Mouse (Mus musculus) hindbrain, embryonic 10.5 days (tissue): Measurements from ENCODE around the gene Zfp82. TPM values are rescaled to one million over a fixed set of nuclear protein-coding genes. Genes with fewer than 3 reads are reported as not detected.

Source experiments
- DNase-seq: peaks from one replicate; pipeline ENCODE4 v3.0.0-alpha.2; 2017; ENCODE audit warnings: low spot score
- H3K27ac ChIP-seq: fragments of 300-500 bp; sonication (generic); 2 replicates; pipeline ENCODE4 v1.5.1; 2016; ENCODE audit warnings: mild to moderate bottlenecking, moderate library complexity
- H3K27me3 ChIP-seq: fragments of 300-500 bp; sonication (generic); 2 replicates; pipeline ENCODE4 v1.6.1; 2016; ENCODE audit warnings: mild to moderate bottlenecking; ENCODE audit not compliant: poor library complexity, insufficient read depth, severe bottlenecking
- H3K36me3 ChIP-seq: fragments of 300-500 bp; sonication (generic); 2 replicates; pipeline ENCODE4 v1.6.1; 2016; ENCODE audit warnings: mild to moderate bottlenecking, moderate library complexity
- H3K4me1 ChIP-seq: fragments of 300-500 bp; sonication (generic); replicated peaks from 2 replicates; pipeline ENCODE4 v1.6.1; 2016; ENCODE audit warnings: mild to moderate bottlenecking
- H3K4me3 ChIP-seq: fragments of 300-500 bp; sonication (generic); 2 replicates; pipeline ENCODE4 v1.5.1; 2016; ENCODE audit warnings: mild to moderate bottlenecking, moderate library complexity
- H3K9me3 ChIP-seq: fragments of 300-500 bp; sonication (generic); 2 replicates; pipeline ENCODE4 v1.6.1; 2016; ENCODE audit warnings: mild to moderate bottlenecking, moderate library complexity
- WGBS: fragments of 180-500 bp; shearing (Covaris S2); methylation state at CpG from one replicate; pipeline ENCODE4 v1.1.7; 2016; 5-methylcytosine and 5-hydroxymethylcytosine counted together
- polyA plus RNA-seq: library from polyadenylated mRNA; unstranded; fragments of >200 nt; fragmentation: Nextera tagmentation; extraction: Ambion mirVana; gene quantifications from 2 replicates; pipeline ENCODE4 v1.2.1, GENCODE M21; 2016

Gene Zfp82
- polyA plus RNA-seq, 1 experiment from 2014 or later, result 8.2 TPM

DNA sequence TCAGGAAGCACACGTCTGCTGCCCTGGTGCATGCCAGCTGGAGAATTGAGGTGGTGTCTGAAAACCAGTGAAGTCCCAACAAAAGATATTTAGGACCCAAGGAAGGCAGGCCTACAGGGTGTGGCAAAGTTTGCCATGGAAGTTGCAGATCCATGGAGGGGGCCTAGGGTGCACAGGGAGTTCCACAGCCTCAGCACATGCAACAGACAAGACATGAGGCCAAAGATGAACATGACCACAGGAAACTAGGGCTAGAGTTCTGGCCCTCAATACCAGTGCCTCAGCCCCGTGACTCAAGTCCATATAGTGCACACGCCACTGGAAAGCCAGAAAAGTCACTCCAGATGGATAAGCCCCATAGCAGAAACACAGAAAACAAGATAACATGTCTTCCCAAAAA, 44.1 kb downstream of the Zfp82 start:
- Histone ChIP-seq H3K27ac (no peak overlapping the region), H3K4me3 (no peak overlapping the region), H3K9me3 (no peaks in the 10 kb centered on the region), H3K4me1 (peaks cover 6% of the 10 kb centered on the region; the same call in 1 of the 2 replicates), H3K27me3 (no peaks in the 10 kb centered on the region), H3K36me3 (peaks cover 50% of the 10 kb centered on the region)
- DNase-seq, result no peak
- 90% methylated on average over 3 of the region's 3 CpGs for WGBS

DNA sequence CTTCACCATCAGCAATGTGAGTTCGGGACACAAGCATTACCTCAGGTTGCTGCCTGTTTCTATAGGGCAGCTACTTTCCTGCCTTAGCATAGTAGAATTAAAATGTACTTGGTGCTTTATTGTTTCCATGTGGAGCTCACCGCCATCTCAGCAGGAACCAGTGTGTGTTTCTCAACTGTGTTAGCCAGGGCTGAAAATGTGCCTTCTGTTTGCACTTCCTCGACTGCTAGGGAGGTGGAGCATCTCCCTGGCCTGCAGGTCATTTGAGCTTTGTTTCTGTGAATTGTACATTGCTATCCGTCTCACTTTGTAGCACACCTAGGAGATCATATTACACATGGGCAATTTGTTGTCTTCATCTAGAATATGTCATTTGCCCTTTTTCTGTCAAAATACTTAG, 45.4 kb downstream of the Zfp82 start:
- WGBS, result 75% methylated on average over 4 of the region's 4 CpGs

DNA sequence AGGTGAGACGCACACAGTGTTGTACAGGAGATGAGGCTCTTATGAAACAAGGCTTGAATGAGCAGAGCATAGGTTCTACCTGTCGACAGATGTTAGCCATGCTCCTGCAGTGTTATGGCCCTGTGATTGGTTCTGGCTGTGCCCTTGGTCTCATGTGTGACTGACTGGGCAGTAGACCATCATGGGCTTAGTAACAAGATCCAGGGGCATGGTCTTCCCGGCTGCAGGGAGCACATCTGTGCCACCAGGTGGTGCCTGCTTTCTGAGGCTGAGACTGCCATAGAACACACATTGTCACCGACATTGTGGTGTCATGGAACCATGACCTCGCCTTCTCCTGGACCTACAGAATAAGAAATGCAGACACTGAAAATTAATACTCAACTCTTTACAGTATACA, 47.3 kb downstream of the Zfp82 start:
- no peak overlapping the region for H3K27ac ChIP-seq
- no peaks in the 10 kb centered on the region for H3K27me3 ChIP-seq
- H3K9me3 ChIP-seq, result no peaks in the 10 kb centered on the region
- peaks cover under 1% of the 10 kb centered on the region; the same call in 1 of the 2 replicates for H3K4me1 ChIP-seq
- H3K4me3 ChIP-seq, result no peak overlapping the region
- 82% methylated on average over 5 of the region's 5 CpGs for WGBS
- DNase-seq, result no peak
- peaks cover 82% of the 10 kb centered on the region for H3K36me3 ChIP-seq

More for the DNA sequence above, 45.4 kb downstream of the Zfp82 start:
- Histone ChIP-seq H3K36me3 (peaks cover 62% of the 10 kb centered on the region), H3K4me3 (no peak overlapping the region), H3K27ac (no peak overlapping the region), H3K4me1 (peaks cover 6% of the 10 kb centered on the region; the same call in 1 of the 2 replicates), H3K9me3 (no peaks in the 10 kb centered on the region), H3K27me3 (no peaks in the 10 kb centered on the region)
- DNase-seq, result no peak

DNA sequence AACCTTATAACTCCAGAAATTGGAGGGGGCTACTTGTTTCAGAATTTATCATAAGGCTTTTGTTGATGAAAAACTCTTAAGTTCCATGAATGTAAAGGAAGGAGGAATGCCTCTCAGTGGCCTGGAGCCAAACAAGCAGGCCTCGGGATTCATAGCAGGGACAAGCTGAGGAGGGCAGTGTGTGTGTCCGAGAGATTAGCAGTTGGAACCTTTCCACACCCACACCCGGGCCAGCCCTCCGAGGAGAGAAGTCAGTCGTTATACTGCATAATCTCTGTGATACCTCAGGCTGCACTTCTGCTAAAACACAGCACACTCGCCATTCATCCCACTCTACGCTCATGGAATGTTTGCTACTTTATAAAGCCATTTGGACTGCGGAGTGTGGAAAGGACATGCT, 48.9 kb downstream of the Zfp82 start:
- 95% methylated on average over 8 of the region's 8 CpGs for WGBS
- H3K4me1 ChIP-seq, result no peaks in the 10 kb centered on the region
- H3K27ac ChIP-seq, result no peak overlapping the region
- H3K9me3 ChIP-seq, result no peaks in the 10 kb centered on the region
- no peak overlapping the region for H3K4me3 ChIP-seq
- H3K27me3 ChIP-seq, result no peaks in the 10 kb centered on the region
- peaks cover 96% of the 10 kb centered on the region for H3K36me3 ChIP-seq
- no peak for DNase-seq

DNA sequence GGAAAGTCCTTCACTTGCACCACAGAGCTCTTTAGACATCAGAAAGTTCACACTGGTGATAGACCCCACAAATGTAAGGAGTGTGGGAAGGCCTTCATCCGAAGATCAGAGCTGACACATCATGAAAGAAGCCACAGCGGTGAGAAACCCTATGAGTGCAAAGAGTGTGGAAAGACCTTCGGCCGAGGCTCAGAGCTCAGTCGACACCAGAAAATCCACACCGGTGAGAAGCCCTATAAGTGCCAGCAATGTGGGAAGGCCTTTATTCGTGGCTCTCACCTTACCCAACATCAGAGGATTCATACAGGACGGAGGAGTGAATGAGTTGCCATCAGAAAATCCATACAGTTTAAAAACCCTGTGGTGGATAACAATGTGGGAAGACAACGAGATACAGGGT, 49.4 kb downstream of the Zfp82 start:
- Histone ChIP-seq H3K27me3 (no peaks in the 10 kb centered on the region), H3K36me3 (peaks cover 97% of the 10 kb centered on the region), H3K27ac (no peak overlapping the region), H3K9me3 (no peaks in the 10 kb centered on the region), H3K4me1 (no peaks in the 10 kb centered on the region), H3K4me3 (no peak overlapping the region)
- DNase-seq, result no peak
- 94% methylated on average over 9 of the region's 9 CpGs for WGBS

DNA sequence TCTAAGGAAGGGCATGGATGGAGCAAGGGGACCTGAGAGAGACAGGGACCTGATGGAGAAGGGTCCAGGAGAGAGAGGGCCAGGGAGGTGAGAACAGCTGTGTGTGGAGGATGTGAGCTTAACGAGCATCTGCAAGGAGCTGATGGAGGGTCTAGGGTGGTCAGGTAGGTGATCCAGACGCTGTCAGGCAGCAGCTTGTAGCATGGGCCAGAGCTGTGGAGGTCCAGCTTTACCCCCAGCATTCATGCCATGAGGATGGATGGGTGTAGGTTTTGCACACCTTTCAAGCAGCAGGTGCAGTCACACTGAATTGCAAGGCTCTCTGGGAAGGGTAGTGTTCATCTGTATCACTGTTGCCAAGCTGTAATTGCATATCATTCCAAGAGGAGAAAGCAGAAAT, 53.2 kb downstream of the Zfp82 start:
- no peak for DNase-seq
- 95% methylated on average over 2 of the region's 2 CpGs for WGBS
- H3K9me3 ChIP-seq, result no peaks in the 10 kb centered on the region
- no peak overlapping the region for H3K4me3 ChIP-seq
- no peak overlapping the region for H3K27ac ChIP-seq
- H3K36me3 ChIP-seq, result peaks cover 98% of the 10 kb centered on the region
- H3K27me3 ChIP-seq, result no peaks in the 10 kb centered on the region
- no peaks in the 10 kb centered on the region for H3K4me1 ChIP-seq

DNA sequence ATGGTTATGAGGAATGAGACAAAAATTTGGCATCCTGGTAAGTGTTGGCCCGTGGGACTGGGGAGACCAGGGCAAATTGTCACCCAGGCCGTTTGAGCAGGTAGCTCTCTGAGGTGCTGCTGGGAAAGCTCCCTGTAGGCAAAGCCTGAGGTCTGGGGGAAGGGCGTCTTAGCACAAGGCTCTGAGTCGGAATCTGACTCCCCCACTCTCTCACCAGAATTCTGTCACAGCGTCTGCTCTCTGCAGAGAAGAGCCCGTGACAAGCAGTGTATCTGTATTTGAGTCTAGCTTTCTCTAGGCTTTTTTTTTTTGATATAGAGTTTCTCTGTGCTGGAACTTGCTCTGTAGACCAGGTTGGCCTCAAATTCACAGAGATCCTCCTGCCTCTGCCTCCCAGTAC, 55.5 kb downstream of the Zfp82 start:
- Histone ChIP-seq H3K27ac (no peak overlapping the region), H3K27me3 (no peaks in the 10 kb centered on the region), H3K9me3 (no peaks in the 10 kb centered on the region), H3K36me3 (peaks cover 94% of the 10 kb centered on the region), H3K4me1 (no peaks in the 10 kb centered on the region), H3K4me3 (no peak overlapping the region)
- no peak for DNase-seq
- WGBS, result 92% methylated on average over 6 of the region's 6 CpGs

DNA sequence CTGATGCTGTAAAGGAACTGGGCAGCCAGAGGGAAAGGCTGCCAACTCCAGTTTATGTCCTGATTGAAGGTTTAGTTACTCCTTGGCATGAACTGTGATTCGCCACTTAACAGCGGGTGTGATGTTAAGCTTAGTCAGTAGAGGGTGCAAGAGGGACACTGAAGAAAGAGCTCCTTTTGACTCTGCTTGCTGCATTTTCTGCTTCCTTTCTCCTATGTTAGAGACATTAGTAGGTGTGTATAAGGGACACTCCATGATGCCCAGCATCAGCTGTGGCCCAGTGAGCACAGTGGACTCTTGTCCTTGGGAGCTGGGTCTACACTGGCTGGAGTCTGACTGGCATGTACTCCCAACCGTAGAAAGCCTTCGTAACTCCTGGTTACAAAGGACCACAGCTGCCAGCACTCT, 59.7 kb downstream of the Zfp82 start:
- Histone ChIP-seq H3K27ac (no peak overlapping the region), H3K27me3 (no peaks in the 10 kb centered on the region), H3K4me3 (no peak overlapping the region), H3K4me1 (peaks cover 25% of the 10 kb centered on the region), H3K9me3 (no peaks in the 10 kb centered on the region), H3K36me3 (peaks cover 92% of the 10 kb centered on the region)
- WGBS, result 86% methylated on average over 4 of the region's 4 CpGs
- DNase-seq, result no peak

DNA sequence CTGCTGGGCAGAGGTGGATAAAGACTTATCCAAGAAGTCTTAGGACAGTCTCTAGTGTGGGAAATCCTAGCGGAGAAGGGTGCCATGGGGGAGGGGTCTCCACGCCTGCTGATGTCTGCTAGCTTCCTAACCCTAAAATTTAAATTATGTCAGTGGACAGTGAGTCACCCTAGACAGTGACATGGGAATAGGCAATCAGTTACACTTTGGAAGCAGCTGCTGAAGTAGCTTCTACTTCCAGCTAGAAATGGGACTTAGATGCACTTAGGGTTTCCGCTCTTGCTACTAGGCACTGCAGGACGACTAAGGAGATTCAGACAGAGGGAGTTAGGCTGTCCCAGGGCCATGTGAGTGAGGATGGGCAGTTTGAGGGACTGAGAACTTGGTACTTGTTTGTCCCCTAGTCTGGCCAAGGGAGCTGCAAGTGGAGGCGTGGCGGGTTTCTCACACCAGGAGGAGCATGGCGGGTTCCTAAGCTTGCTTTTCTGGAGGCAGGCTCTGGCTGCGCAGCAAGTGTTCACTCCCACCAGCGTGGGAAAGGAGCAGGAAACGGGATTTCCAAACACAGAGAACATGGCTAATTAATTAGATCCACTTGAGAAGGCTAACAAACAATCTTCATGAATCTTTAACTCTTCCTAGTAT, 62.0 kb downstream of the Zfp82 start:
- H3K4me3 ChIP-seq, result no peak overlapping the region
- H3K9me3 ChIP-seq, result no peaks in the 10 kb centered on the region
- H3K27ac ChIP-seq, result peak overlapping the region; percentile 45; the same call in 1 of the 2 replicates
- DNase-seq, result no peak
- no peaks in the 10 kb centered on the region for H3K27me3 ChIP-seq
- peaks cover 92% of the 10 kb centered on the region for H3K36me3 ChIP-seq
- peaks cover 29% of the 10 kb centered on the region for H3K4me1 ChIP-seq
- WGBS, result 81% methylated on average over 10 of the region's 10 CpGs

DNA sequence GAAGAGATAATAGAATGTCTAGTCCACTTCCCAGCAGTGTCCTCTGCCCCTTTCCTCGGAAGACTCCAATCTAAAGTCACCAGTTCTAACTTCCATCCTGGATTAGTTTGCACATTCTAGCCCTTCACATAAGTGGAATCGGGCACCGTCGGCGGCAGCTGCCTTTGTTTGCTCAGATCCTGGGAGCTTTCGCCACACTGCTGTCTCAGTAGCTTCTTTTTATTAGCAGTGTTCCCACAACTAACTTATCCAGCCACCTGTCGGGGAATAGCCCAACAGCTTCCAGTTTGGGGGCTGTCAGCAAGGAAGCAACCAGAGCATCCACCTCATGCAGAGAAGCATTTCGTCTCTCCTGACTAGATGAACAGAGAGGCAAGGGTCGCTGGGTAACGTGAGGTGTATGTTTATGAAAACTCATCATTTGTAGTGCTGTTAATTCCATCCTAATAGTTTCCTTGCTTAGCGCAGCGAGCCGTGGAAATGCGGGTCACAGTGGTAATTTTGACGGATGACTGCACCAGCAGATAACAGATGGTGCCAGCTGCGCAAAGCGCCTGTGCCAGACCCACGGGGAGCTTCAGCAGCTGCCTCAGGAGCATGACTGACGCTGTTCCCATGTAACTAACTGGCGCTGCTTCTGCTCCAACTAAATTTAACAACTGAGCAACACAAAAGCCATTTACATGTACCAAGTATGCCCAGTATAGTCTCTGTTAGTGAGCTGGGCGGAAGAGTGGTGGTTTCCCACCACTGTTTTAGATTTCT, 63.2 kb downstream of the Zfp82 start:
- Histone ChIP-seq H3K27ac (peak overlapping the region; percentile 24), H3K27me3 (no peaks in the 10 kb centered on the region), H3K4me3 (no peak overlapping the region), H3K9me3 (no peaks in the 10 kb centered on the region), H3K36me3 (peaks cover 91% of the 10 kb centered on the region), H3K4me1 (peaks cover 29% of the 10 kb centered on the region)
- peak; percentile 36 for DNase-seq
- 81% methylated on average over 21 of the region's 21 CpGs for WGBS

DNA sequence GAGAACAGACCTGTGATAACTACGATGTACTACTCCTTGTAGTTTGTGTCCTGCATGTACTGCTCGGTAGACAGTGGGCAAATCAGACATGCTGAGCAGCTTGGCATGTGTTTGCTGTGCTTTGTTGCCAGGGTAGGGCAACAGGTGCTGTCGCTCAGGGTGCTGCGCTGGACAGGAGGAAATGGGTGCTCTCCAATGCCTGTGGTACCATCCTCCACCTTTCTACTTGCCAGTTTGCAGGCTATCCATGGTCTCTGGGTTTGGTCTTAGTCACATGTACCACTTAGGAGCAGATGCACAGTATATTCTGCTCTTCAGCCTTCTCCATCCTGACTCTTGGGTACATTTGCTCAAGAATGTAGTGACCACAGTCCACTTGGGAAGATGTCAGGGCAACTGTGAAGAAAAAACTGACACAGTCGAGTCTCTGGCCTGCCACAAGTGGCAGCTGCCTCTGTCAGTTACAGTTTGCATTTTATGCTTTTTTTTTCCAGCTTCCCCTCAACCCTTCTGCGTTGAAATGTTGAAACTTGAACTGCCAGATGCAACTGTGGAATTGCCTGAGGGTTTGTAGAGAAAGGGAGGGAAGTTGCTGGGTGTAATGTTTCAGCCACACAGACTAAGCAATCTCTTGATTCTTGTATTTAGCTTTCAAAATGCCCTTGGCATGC, 64.5 kb downstream of the Zfp82 start:
- H3K4me1 ChIP-seq, result peaks cover 29% of the 10 kb centered on the region
- no peaks in the 10 kb centered on the region for H3K9me3 ChIP-seq
- H3K27ac ChIP-seq, result peak overlapping the region; percentile 3; the same call in 1 of the 2 replicates
- DNase-seq, result no peak
- H3K4me3 ChIP-seq, result no peak overlapping the region
- 83% methylated on average over 6 of the region's 6 CpGs for WGBS
- H3K27me3 ChIP-seq, result no peaks in the 10 kb centered on the region
- peaks cover 88% of the 10 kb centered on the region for H3K36me3 ChIP-seq

DNA sequence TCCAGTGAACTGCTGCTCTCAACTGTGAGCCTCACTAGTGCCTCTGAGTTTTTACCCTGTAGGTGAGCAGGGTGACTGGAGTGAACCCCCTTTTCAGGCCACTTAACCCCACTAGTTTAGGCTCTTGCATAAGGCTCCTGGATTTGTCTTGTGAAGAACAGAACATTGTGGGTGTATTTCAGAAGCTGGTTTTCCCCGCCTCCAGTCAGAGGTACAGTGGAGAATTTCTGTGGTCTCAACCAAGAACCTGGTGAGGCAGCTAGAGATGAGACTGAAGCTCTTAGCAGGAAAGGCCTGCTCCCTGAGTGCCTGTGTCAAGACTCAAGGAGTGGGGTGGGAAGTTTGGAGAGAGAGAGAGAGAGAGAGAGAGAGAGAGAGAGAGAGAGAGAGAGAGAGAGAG, 65.1 kb downstream of the Zfp82 start:
- H3K27ac ChIP-seq, result 0 out of 2 replicates have a peak overlapping the region, but pooled peaks have one; percentile 3
- no peak overlapping the region for H3K4me3 ChIP-seq
- no peak for DNase-seq
- 95% methylated on average over 1 of the region's 1 CpGs for WGBS
- H3K4me1 ChIP-seq, result peaks cover 29% of the 10 kb centered on the region
- no peaks in the 10 kb centered on the region for H3K9me3 ChIP-seq
- no peaks in the 10 kb centered on the region for H3K27me3 ChIP-seq
- peaks cover 87% of the 10 kb centered on the region for H3K36me3 ChIP-seq
